Comparison of ENCODE assay signal across 17 mouse cellular contexts in the genomic region with DNA sequence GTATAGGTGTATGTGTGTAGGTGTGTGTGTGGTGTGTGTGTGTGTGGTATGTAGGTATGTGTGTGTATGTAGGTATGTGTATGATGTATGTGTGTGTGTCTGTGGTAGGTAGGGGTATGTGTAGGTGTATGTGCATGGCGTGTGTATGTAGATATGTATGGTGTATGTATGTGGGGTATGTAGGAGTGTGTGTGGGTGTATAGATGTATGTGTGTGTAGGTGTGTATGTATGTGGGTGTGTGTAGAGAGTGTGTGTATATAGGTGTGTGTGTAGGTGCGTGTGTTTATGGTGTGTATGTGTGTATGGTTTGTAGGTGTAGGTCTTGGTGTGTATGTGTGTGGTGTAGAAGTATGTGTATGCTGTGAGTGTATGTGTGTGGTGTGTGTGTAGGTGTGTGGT.
"Had no signal": no experiment of that assay in that cellular context is flagged by ENCODE, and none has a peak within 500 bp of the region (broad histone marks: within the 10 kb centered on the region; RNA-seq: fewer than 3 reads in every experiment).

No protein-coding gene starts in this region.

- H3K27me3 ChIP-seq: limb, embryonic 13.5 days; midbrain, embryonic 15.5 days; neural tube, embryonic 13.5 days had no signal

- ATAC-seq: intestine, postnatal 0 days; midbrain, embryonic 15.5 days had no signal

- H3K9me3 ChIP-seq: limb, embryonic 10.5 days; limb, embryonic 13.5 days; midbrain, embryonic 15.5 days; neural tube, embryonic 13.5 days had no signal

- DNase-seq: kidney, adult 2 months; kidney, postnatal 25 days; layer of hippocampus, adult 9-11 months; lung, adult 18-20 months; lung, postnatal 14 days; retina, postnatal 1 day; thymus, adult 18-20 months; thymus, postnatal 36 days had no signal

- H3K27ac ChIP-seq: kidney, postnatal 0 days; layer of hippocampus, adult 2 months; limb, embryonic 10.5 days; limb, embryonic 13.5 days; macrophage; midbrain, embryonic 15.5 days; neural tube, embryonic 13.5 days had no signal

- H3K4me1 ChIP-seq: limb, embryonic 10.5 days; limb, embryonic 13.5 days; midbrain, embryonic 15.5 days; neural tube, embryonic 13.5 days had no signal

- H3K4me2 ChIP-seq: limb, embryonic 13.5 days; midbrain, embryonic 15.5 days; neural tube, embryonic 13.5 days had no signal

- H3K4me3 ChIP-seq: layer of hippocampus, adult 2 months; limb, embryonic 10.5 days; limb, embryonic 13.5 days; midbrain, embryonic 15.5 days; myocyte; neural tube, embryonic 13.5 days had no signal

- H3K9ac ChIP-seq: limb, embryonic 13.5 days; midbrain, embryonic 15.5 days; neural tube, embryonic 13.5 days had no signal

- H3K36me3 ChIP-seq: limb, embryonic 10.5 days; limb, embryonic 13.5 days; midbrain, embryonic 15.5 days; neural tube, embryonic 13.5 days had no signal
